Mouse (Mus musculus) forebrain, postnatal 0 days (tissue): ENCODE measurements around the gene C3. TPM values are rescaled to one million over a fixed set of nuclear protein-coding genes. Genes with fewer than 3 reads are reported as not detected.

Source experiments
- ATAC-seq: fragments of 200-750 bp; cut with Nextera tagmentation; 2 replicates; pipeline ENCODE4 v1.8.0; 2017; ENCODE audit warnings: mild to moderate bottlenecking, moderate library complexity
- DNase-seq: peaks from one replicate; pipeline ENCODE4 v3.0.0-alpha.2; 2015
- H3K27ac ChIP-seq: fragments of 300-500 bp; sonication (generic); 2 replicates; pipeline ENCODE4 v1.5.1; 2014; ENCODE audit warnings: low read depth, mild to moderate bottlenecking, antibody characterized with exemption, low read length, moderate library complexity, mixed read lengths
- H3K27me3 ChIP-seq: fragments of 300-500 bp; sonication (generic); 2 replicates; pipeline ENCODE4 v1.6.1; 2014; ENCODE audit warnings: mild to moderate bottlenecking, low read length, mixed read lengths; ENCODE audit not compliant: insufficient read depth
- H3K36me3 ChIP-seq: fragments of 300-500 bp; sonication (generic); 2 replicates; pipeline ENCODE4 v1.6.1; 2014; ENCODE audit warnings: mild to moderate bottlenecking, moderate library complexity; ENCODE audit not compliant: insufficient read depth
- H3K4me1 ChIP-seq: fragments of 300-500 bp; sonication (generic); 2 replicates; pipeline ENCODE4 v1.6.1; 2014; ENCODE audit warnings: antibody characterized with exemption; ENCODE audit not compliant: insufficient read depth
- H3K4me2 ChIP-seq: fragments of 300-500 bp; sonication (generic); 2 replicates; pipeline ENCODE4 v1.6.1; 2014; ENCODE audit warnings: low read depth, mild to moderate bottlenecking, moderate library complexity
- H3K4me3 ChIP-seq: fragments of 300-500 bp; sonication (generic); 2 replicates; pipeline ENCODE4 v1.5.1; 2014; ENCODE audit warnings: low read depth, low read length, mixed read lengths
- H3K9ac ChIP-seq: fragments of 300-500 bp; sonication (generic); 2 replicates; pipeline ENCODE4 v1.6.1; 2014; ENCODE audit warnings: mild to moderate bottlenecking
- H3K9me3 ChIP-seq: fragments of 300-500 bp; sonication (generic); 2 replicates; pipeline ENCODE4 v1.6.1; 2016; ENCODE audit warnings: low read length
- CTCF ChIP-seq: sonication (generic); IDR thresholded peaks from 2 replicates; pipeline ENCODE4 v1.5.1; 2016; ENCODE audit warnings: antibody characterized with exemption, control low read depth, low read depth
- WGBS: fragments of 180-500 bp; shearing (Covaris S2); extraction: QIAGEN DNeasy Blood & Tissue Kit; methylation state at CpG from one replicate; pipeline ENCODE4 v1.1.7; 2014; 5-methylcytosine and 5-hydroxymethylcytosine counted together
- polyA plus RNA-seq: library from polyadenylated mRNA; unstranded; fragments of >200 nt; fragmentation: Nextera tagmentation; extraction: Ambion mirVana; gene quantifications from 2 replicates; pipeline ENCODE4 v1.2.1, GENCODE M21; 2015
- total RNA-seq: library from RNA; depleted of rRNA; stranded (reverse); fragments of >200 nt; gene quantifications from 2 replicates; pipeline ENCODE4 v1.2.3, GENCODE M21; 2014; rRNA removed

C3 gene
- total RNA-seq (1.3 and 1.4 TPM in 2 replicates), polyA plus RNA-seq (0.77 and 1.2 TPM in 2 replicates)

- no peak within 1 kb of the TSS for H3K9ac ChIP-seq
- H3K4me3 ChIP-seq, result no peak within 1 kb of the TSS
- no peak for DNase-seq
- 79% methylated on average over 3 of the region's 3 CpGs for WGBS
- no peaks in the 10 kb centered on the region for H3K36me3 ChIP-seq
- no peak for ATAC-seq
- no peaks in the 10 kb centered on the region for H3K9me3 ChIP-seq
- no peaks in the 10 kb centered on the region for H3K4me1 ChIP-seq
- H3K27ac ChIP-seq, result no peak within 1 kb of the TSS
- TF ChIP-seq CTCF, result no peak
- no peak within 1 kb of the TSS for H3K4me2 ChIP-seq
- H3K27me3 ChIP-seq, result no peaks in the 10 kb centered on the region
These were observed at the start of gene C3 for GRCm38 (mm10) chr17:57228014-57228413. Gene C3 (minus strand): TSS chr17:57228136.

GRCm38 (mm10) chr17:57276634-57277121 lies 48.7 kb upstream of the C3 start:
- Histone ChIP-seq H3K4me2 (peak overlapping the region; percentile 76), H3K4me3 (peak overlapping the region; percentile 59), H3K9ac (peak overlapping the region; percentile 45), H3K27me3 (no peaks in the 10 kb centered on the region; the same call in 1 of the 2 replicates), H3K36me3 (no peaks in the 10 kb centered on the region), H3K27ac (no peak overlapping the region; the same call in 1 of the 2 replicates), H3K4me1 (0 out of 2 replicates have a peak, but pooled peaks cover 3% of the 10 kb centered on the region), H3K9me3 (no peaks in the 10 kb centered on the region)
- under 1% methylated on average over 20 of the region's 20 CpGs for WGBS
- DNase-seq (peak; percentile 90), ATAC-seq (peak; percentile 86)
- peak; percentile 88 for TF ChIP-seq CTCF

- WGBS, result 4% methylated on average over 13 of the region's 13 CpGs
- ATAC-seq (no peak), DNase-seq (peak; percentile 36)
- Histone ChIP-seq H3K27ac (no peak overlapping the region), H3K4me3 (peak overlapping the region; percentile 59), H3K36me3 (no peaks in the 10 kb centered on the region), H3K27me3 (no peaks in the 10 kb centered on the region; the same call in 1 of the 2 replicates), H3K9me3 (no peaks in the 10 kb centered on the region), H3K4me2 (peak overlapping the region; percentile 76), H3K4me1 (0 out of 2 replicates have a peak, but pooled peaks cover 3% of the 10 kb centered on the region), H3K9ac (peak overlapping the region; percentile 45)
- TF ChIP-seq CTCF, result no peak
These were observed 48.0 kb upstream of the C3 start for GRCm38 (mm10) chr17:57275997-57276351.

- Histone ChIP-seq H3K36me3 (no peaks in the 10 kb centered on the region), H3K4me3 (peak overlapping the region; percentile 59), H3K4me1 (0 out of 2 replicates have a peak, but pooled peaks cover 3% of the 10 kb centered on the region), H3K4me2 (peak overlapping the region; percentile 76), H3K9me3 (no peaks in the 10 kb centered on the region), H3K9ac (peak overlapping the region; percentile 45), H3K27ac (no peak overlapping the region), H3K27me3 (no peaks in the 10 kb centered on the region; the same call in 1 of the 2 replicates)
- peak; percentile 71 for DNase-seq
- ATAC-seq, result peak; percentile 62
- no peak for TF ChIP-seq CTCF
- under 1% methylated on average over 53 of the region's 53 CpGs for WGBS
These were observed 47.4 kb upstream of the C3 start for GRCm38 (mm10) chr17:57275111-57275996.

- H3K27ac ChIP-seq, result no peak overlapping the region
- H3K4me3 ChIP-seq, result peak overlapping the region; percentile 59
- peak overlapping the region; percentile 76 for H3K4me2 ChIP-seq
- H3K9me3 ChIP-seq, result no peaks in the 10 kb centered on the region
- WGBS, result 6% methylated on average over 15 of the region's 15 CpGs
- H3K27me3 ChIP-seq, result no peaks in the 10 kb centered on the region; the same call in 1 of the 2 replicates
- no peak for TF ChIP-seq CTCF
- DNase-seq, result no peak
- H3K9ac ChIP-seq, result peak overlapping the region; percentile 45
- no peaks in the 10 kb centered on the region for H3K36me3 ChIP-seq
- ATAC-seq, result no peak; the same call in 1 of the 2 replicates
- 0 out of 2 replicates have a peak, but pooled peaks cover 3% of the 10 kb centered on the region for H3K4me1 ChIP-seq
These were observed 46.8 kb upstream of the C3 start for GRCm38 (mm10) chr17:57274686-57275085.

GRCm38 (mm10) chr17:57273846-57274245 lies 45.9 kb upstream of the C3 start:
- H3K4me2 ChIP-seq, result no peak overlapping the region
- no peak for TF ChIP-seq CTCF
- no peaks in the 10 kb centered on the region for H3K36me3 ChIP-seq
- ATAC-seq (no peak), DNase-seq (no peak)
- no peak overlapping the region for H3K9ac ChIP-seq
- H3K4me1 ChIP-seq, result 0 out of 2 replicates have a peak, but pooled peaks cover 3% of the 10 kb centered on the region
- no peaks in the 10 kb centered on the region; the same call in 1 of the 2 replicates for H3K27me3 ChIP-seq
- no peak overlapping the region for H3K4me3 ChIP-seq
- no peak overlapping the region for H3K27ac ChIP-seq
- 41% methylated on average over 7 of the region's 7 CpGs for WGBS
- no peaks in the 10 kb centered on the region for H3K9me3 ChIP-seq

- ATAC-seq (no peak), DNase-seq (no peak)
- Histone ChIP-seq H3K4me1 (0 out of 2 replicates have a peak, but pooled peaks cover 3% of the 10 kb centered on the region), H3K9ac (no peak overlapping the region), H3K36me3 (no peaks in the 10 kb centered on the region), H3K4me3 (no peak overlapping the region), H3K9me3 (no peaks in the 10 kb centered on the region), H3K27ac (no peak overlapping the region), H3K27me3 (no peaks in the 10 kb centered on the region), H3K4me2 (no peak overlapping the region)
- WGBS, result 61% methylated on average over 9 of the region's 9 CpGs
- no peak for TF ChIP-seq CTCF
These were observed 43.4 kb upstream of the C3 start for GRCm38 (mm10) chr17:57271301-57271700.
